Mouse (Mus musculus) activated CD4-positive, CD25-positive, alpha-beta regulatory T cell, adult 9 weeks (primary cell): ENCODE data around the gene D630023F18Rik. TPM values are rescaled to one million over a fixed set of nuclear protein-coding genes. Genes with fewer than 3 reads are reported as not detected.

Experiments
- polyA plus RNA-seq: library from polyadenylated mRNA; unstranded; fragments of 100-300 nt; shearing (Covaris generic); gene quantifications from one replicate; pipeline ENCODE4 v1.2.1, GENCODE M21; 2017

Gene D630023F18Rik
- not detected for polyA plus RNA-seq

DNA sequence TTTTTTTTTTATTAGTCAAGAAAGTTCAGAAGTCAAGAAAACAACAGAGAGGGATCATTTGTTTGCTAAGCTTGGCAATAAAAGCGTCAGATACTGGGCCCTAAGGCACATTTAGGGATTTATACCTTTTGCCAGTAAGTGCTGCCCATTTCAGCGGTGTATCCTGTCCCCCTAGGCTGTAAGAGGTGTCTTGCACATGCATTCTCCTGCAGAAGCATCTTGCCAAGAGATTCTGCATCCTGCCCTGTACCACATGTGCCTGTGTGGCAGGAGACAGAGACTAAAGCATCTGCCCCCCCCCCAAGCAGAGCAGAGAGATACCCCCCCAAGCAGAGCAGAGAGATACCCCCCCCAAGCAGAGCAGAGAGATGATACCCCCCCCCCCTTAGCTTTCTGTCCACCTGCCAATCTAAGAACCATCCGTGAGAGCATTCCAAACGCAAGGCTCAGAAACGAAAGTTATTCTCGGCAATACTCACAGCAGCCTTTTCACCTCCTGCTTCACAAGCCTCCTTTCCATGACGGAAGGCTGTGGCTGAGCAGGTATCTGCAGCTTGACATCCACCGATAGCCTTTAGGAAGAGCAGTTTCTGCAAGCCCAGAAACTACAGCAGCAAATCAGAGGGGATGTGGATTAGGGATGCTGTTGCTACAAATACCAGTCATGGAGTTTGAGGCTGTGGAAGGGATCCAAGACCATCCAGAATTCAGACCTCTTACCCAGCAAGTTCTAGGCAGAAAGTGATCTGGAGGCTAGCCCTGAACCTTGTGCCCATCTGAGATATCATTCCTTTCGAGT lies at the start of gene D630023F18Rik:
Gene D630023F18Rik, minus strand, starts transcription at position 641 of the 799 bp plus-strand sequence.

DNA sequence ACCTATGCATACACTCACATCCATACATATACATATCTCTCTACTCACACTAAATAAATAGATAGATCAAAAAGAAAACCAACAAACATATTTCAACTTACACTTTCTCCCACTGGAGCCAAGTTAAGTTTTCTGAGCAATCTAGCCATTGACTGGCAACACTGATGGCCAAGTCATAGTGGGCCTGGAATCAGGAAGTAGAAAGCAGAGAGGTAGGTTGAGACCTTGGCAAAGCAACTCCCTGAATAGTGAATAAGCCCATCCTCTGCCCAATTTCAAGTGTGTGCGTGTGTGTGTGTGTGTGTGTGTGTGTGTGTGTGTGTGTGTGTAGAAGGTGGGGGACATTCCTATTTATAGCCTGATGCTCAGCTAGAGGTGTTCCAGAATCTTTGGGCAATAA lies 3.6 kb downstream of the D630023F18Rik start, which contains the start of gene Gm28845:
Gene Gm28845, minus strand, starts transcription at position 121 of the 400 bp plus-strand sequence.

DNA sequence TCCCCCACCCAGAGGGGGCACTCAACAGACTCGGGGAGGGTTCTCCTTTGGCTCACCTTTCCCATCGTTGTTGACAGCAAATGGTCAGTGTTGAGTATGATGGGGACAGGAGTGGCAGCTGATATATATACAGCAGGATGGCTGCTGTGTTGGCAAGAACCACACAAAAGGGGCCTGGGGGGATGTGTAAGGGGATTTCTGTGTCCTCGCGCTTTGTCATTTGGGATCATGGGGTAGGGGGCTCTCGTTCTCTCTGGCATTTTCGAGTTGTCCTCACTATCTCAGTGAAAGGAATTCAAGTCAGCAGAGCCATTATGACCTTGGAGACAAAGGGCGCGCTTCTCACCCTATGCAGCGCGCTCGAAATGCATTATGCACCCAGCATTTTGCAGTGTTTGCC lies 19.7 kb downstream of the D630023F18Rik start, which contains the start of gene Cryga:
Gene Cryga, minus strand, starts transcription at position 101 of the 400 bp plus-strand sequence.

DNA sequence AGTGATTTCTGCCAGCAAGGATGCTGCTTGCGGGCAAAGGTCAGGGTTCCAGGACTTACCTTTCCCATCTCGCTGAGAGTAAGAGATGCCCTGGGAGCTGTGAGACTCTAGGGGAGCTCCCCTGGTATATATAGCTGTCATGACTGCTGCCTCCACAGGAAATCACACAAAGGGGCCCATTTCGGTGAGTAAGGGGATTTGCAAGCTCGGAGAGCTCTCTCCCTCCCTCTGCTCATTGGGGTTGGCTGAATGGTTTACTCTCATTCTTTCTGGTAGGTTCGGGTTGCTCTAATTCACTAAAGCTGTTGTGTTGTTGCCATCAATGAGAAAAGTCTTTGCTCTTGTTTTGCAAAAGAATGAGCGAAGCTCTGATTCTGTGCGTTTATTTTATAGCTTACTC lies 40.8 kb downstream of the D630023F18Rik start, which contains the start of gene Crygb:
Gene Crygb, minus strand, starts transcription at position 101 of the 400 bp plus-strand sequence.

DNA sequence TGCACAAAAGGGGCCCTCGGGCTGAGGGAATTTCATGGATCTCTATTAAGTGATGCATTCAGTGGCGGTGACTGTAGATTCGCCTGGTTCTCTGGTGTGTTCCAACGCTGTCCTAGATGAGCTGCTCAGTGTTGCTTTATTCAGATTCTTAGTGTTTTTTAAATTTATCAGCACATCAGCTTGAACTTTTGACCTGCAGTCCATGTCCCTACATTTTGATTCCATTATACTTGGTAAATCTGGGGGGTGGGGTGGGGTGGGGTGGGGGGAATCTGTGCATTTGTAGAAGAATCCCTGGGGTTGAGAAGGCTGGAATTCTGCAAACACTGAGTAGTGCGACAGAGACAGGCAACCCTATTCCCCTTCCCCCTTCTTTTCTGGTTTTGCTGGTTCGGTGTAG lies 49.4 kb downstream of the D630023F18Rik start, which contains the start of gene Crygc:
Gene Crygc, minus strand, starts transcription at position 101 of the 400 bp plus-strand sequence.

DNA sequence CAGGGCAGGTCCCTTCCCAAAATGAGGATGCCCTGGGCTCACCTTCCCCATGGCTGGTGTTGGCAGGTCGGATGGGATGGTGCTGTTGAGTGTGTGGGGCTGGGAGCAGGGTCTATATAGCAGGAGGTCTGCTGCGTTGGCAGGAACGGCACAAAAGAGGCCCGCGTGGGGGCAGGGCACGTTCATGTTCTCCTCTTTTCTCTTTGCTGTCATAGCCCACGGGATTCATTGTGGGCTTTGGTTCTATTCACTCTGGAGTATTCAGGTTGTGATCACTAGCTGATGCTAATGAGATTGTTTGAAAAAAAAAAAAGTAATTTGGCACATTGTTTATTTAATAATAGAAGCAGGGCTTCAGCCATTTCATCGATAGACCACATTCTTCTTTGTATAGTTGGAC lies 59.7 kb downstream of the D630023F18Rik start, which contains the start of gene Crygd:
Gene Crygd, minus strand, starts transcription at position 101 of the 400 bp plus-strand sequence.

Other genes with a start within 250 kb of the D630023F18Rik start
- 10.6 TPM for gene Plekhm3, start 166.4 kb downstream of the D630023F18Rik start, polyA plus RNA-seq
- not detected for gene Akr1cl, start 90.5 kb downstream of the D630023F18Rik start, polyA plus RNA-seq
- gene Cryge, start 72.1 kb downstream of the D630023F18Rik start, polyA plus RNA-seq, result not detected
- gene Crygd, start 59.8 kb downstream of the D630023F18Rik start, polyA plus RNA-seq, result not detected
- gene Crygc, start 49.5 kb downstream of the D630023F18Rik start, polyA plus RNA-seq, result not detected
- gene Crygb, start 40.9 kb downstream of the D630023F18Rik start, polyA plus RNA-seq, result not detected
- not detected for gene Cryga, start 19.8 kb downstream of the D630023F18Rik start, polyA plus RNA-seq
- gene Gm28845, start 3.7 kb downstream of the D630023F18Rik start, polyA plus RNA-seq, result not detected
- gene Idh1, start 63.3 kb upstream of the D630023F18Rik start, polyA plus RNA-seq, result 16.7 TPM
- 26.3 TPM for gene Pikfyve, start 63.5 kb upstream of the D630023F18Rik start, polyA plus RNA-seq
- not detected for gene Pth2r, start 158.8 kb upstream of the D630023F18Rik start, polyA plus RNA-seq